Mouse (Mus musculus) gastrocnemius, postnatal 36 days (tissue): ENCODE results near the gene Tmem114. TPM values are rescaled to one million over a fixed set of nuclear protein-coding genes. Genes with fewer than 3 reads are reported as not detected.

Experiments used
- DNase-seq, 2 experiments: peaks; one replicate each; pipeline ENCODE4 v3.0.0; 2022
- intact Hi-C: fragments of 180-260 bp; cut with DNase I; formaldehyde crosslinking; loops from one replicate; pipeline ENCODE4 v1.15.1; 2025
- total RNA-seq, 2 experiments: library from RNA; stranded (reverse); gene quantifications; 2 replicates each; pipeline ENCODE4 v1.2.3; 2021

Gene Tmem114
- total RNA-seq, 2 experiments from 2014 or later = not detected

- no peak for DNase-seq
- intact Hi-C loops = loop anchor here (5.0 to 10.0 kb wide), 2 partner anchors 69 to 351 kb away; no protein-coding TSS in a partner anchor
These were observed 11.5 kb downstream of the Tmem114 start for GRCm38 (mm10) chr16:8413441-8413840.

DNA sequence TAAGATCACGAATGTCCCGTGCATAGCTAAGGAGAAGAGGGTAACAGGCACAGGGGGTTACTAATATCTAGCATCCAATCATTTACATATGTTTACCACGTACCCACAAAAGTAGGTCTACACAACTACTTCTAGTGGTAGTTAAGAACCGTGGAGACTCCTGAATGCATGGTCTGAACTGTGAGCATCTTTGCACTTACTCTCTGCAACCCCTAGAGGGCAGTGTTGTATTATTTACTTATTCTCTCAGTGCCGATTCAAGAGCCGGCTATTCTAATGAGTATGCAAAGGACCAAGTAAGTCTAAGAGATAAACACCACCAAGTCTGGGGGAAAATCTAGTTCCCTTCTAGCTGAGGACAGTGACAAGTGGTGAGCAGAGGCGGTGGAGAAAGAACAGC lies 12.7 kb downstream of the Tmem114 start:
- intact Hi-C loops = loop anchor here (5.0 to 10.0 kb wide), 2 partner anchors 70 to 353 kb away; no protein-coding TSS in a partner anchor
- no peak for DNase-seq

DNA sequence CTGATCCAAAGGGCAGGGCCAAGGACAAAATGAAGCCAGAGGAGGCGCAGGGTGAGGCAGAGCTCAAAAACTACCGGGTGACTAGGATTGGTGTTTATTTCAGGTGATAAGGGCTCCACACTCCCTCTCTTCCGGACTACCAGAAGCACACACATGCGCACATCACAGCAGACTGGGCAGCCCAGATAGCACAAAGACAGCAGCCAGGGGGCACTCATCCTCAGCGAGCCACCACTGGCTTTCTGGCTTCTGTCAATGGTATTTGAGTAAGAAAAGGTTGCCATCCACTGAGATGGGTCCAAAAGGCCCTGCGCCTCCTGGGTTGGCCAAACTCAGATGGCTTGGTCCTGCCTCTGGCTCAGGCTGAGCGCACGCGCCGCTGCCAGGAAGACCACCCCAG lies 15.7 kb downstream of the Tmem114 start:
- intact Hi-C loops = loop anchor here (5.0 kb wide), 1 partner anchor 83 kb away; no protein-coding TSS in a partner anchor
- no peak for DNase-seq

DNA sequence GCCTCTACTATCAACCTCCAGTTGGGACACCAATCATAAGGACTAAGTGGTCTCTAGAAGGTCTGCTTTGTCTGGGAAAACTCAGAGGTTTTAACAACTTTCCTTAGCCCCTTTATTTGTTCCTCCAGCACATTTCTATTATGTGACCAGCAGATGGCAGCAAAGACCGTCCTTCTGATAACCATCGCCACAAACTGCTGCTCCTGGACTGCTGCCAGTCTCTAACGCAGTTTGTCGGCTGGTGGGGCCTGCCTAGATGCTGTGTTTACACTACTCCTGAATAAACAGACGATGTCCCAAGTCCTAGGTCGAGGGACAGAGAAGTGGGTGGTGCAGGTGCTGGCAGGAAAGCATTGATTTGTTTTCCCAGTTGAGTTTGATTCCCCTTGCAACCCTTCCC lies 18.2 kb downstream of the Tmem114 start:
- intact Hi-C loops = loop anchor here (5.0 kb wide), 1 partner anchor 86 kb away; no protein-coding TSS in a partner anchor
- peak in 1 of 2 experiments; percentile 36 for DNase-seq

- intact Hi-C loops = no loop called here
- no peak for DNase-seq
These were observed 22.3 kb downstream of the Tmem114 start for GRCm38 (mm10) chr16:8402663-8403062.

- no peak for DNase-seq
- intact Hi-C loops = no loop called here
These were observed 23.6 kb downstream of the Tmem114 start for GRCm38 (mm10) chr16:8401171-8401955.

DNA sequence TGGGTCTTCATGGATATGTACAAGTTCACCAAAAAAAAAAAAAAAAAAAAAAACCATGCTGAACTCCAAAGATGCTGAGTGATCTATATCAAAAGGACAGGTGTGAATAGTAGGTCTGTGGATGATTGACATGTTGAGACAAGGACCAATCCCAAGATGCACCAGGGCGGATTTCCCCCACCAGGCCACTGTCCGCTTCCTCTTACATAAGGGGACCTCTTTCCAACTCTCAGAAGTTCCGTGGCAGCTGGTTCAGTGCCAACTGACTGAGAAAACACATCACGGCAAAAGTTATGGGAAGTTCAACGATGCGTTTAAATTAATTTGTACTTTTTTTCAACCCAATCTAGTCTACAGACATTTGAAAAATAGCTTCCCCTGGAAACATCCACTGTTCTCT lies 25.1 kb downstream of the Tmem114 start:
- intact Hi-C loops = no loop called here
- no peak for DNase-seq

DNA sequence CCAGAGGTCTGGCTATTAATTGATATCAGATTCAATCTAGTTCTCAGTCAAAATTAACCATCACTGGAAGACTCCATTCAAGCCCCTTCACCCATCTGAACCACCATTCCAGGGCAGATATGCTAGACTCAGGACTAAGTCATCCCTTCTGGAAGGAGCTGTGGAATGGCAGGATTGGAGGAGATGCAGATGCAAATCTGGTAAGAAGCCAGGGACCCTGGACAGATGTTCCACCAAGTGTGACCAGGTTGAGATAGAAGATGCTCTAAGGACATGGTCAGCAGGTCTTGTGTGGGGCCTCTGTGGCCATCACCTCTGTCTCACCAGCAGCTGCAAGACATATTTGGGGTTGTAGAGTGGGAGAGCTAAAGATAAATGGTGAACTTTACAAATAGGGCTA lies 30.0 kb downstream of the Tmem114 start:
- intact Hi-C loops = no loop called here

DNA sequence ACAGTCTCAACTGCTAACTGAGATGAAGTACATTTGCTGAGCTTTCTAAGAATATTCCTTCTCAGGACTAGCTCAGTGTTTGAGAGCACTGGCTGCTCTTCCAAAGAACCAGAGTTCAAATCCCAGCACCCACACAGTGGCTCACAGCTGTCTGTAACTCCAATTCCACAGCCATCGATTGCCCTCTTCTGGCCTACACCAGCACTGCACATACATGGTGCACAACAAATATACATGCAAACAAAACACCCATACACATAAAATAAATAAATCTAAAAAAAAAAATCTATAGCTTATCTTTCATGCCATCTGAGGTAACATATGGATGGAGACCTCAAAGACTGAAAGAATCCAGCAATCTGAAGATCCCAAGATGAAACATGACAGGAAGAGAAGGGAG lies 36.4 kb downstream of the Tmem114 start:
- no peak for DNase-seq
- intact Hi-C loops = no loop called here

More for the DNA sequence above, 30.0 kb downstream of the Tmem114 start:
- DNase-seq = no peak

DNA sequence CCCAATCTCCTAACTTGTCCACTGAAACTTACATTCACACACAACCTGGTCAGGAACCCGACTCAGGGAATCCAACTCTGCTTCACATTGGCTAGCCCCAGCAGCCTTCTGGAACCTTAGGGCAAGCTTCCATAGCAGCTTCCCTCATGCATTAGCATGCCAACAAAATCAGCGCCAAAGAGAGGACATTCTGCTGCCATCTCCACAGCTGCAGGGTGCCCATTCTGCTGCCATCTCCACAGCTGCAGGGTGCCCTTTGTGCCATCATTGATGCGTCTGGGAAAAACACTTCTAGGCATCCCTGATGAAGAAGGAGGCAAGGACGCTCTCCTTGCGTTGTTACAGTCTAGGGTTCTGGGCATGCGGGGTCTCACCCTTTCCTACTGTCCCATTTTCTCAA lies 38.5 kb downstream of the Tmem114 start:
- DNase-seq = no peak
- intact Hi-C loops = no loop called here

DNA sequence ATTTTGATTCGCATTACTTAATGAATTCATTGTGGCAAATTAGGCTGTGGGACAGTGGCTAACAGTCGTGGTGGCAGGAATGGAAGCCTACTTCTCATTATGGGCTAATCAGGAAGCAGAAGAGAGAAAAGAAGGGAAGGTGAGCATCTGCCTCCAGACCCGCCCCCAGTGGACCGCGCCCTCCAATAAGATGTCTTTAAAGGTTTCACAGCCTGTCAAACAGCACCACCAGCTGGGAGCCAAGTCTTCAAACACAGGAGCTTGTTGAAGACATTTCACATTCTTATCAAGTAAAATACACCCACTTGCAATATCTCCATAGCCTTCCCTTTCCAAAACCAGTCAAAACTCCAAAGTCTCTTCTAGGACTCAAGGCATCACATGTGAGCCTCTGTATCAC lies 39.3 kb downstream of the Tmem114 start:
- intact Hi-C loops = no loop called here
- no peak for DNase-seq

GRCm38 (mm10) chr16:8384772-8385171 lies 40.2 kb downstream of the Tmem114 start:
- DNase-seq = no peak
- intact Hi-C loops = no loop called here

DNA sequence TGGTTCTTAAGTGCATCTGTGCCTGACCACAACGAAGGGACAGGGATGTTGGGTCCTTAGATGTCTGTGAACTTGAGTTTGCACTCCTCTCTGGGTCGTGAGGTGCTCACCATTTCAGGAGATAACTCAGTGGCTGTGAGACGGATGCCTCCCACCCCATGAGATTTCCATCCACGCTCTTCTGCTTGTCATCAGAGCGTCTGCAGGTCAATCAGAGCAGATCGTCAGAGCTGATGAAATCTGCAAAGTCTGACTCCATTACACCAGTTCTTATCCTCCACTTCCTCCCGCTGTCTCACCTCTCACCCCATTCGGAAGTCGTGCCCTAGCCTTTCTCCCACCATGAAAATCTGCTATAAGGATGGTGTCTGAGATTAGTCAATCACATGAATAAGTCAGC lies 41.5 kb downstream of the Tmem114 start:
- intact Hi-C loops = no loop called here
- DNase-seq = no peak

GRCm38 (mm10) chr16:8363066-8363465 lies 61.9 kb downstream of the Tmem114 start:
- intact Hi-C loops = no loop called here
- no peak for DNase-seq

Other genes starting within 250 kb of the Tmem114 start
- 10 to 100 TPM; 73.9 to 82.4 TPM for gene Mettl22, start 45.7 kb upstream of the Tmem114 start, total RNA-seq
- gene Abat, start 88.3 kb upstream of the Tmem114 start, total RNA-seq = 1 to 10 TPM; 1.9 to 2.8 TPM
- 10 to 100 TPM; 16.4 to 18.3 TPM for gene Pmm2, start 212.5 kb upstream of the Tmem114 start, total RNA-seq
- 10 to 100 TPM in 1 of 2 experiments, 1 to 10 TPM in 1; 8.9 to 12.5 TPM for gene Tmem186, start 212.6 kb upstream of the Tmem114 start, total RNA-seq
- gene Carhsp1, start 247.0 kb upstream of the Tmem114 start, total RNA-seq = 1 to 10 TPM; 5.4 to 6.4 TPM